Mouse (Mus musculus) lung, postnatal 0 days (tissue): ENCODE data around the gene Pfn1.

ENCODE experiments used
- CTCF ChIP-seq: IDR thresholded peaks from 2 replicates; pipeline ENCODE4 v1.5.1; 2016; ENCODE audit warnings: antibody characterized with exemption, mild to moderate bottlenecking
- EP300 ChIP-seq: IDR thresholded peaks from 2 replicates; pipeline ENCODE4 v1.6.1; 2016; ENCODE audit warnings: antibody characterized with exemption, mild to moderate bottlenecking, control low read depth

GRCm38 (mm10) chr11:70630129-70630528, 24.3 kb downstream of the Pfn1 start:
- TF ChIP-seq CTCF (no peak), EP300 (no peak)
